Mouse (Mus musculus): ENCODE data around the gene Vamp2.

DNA sequence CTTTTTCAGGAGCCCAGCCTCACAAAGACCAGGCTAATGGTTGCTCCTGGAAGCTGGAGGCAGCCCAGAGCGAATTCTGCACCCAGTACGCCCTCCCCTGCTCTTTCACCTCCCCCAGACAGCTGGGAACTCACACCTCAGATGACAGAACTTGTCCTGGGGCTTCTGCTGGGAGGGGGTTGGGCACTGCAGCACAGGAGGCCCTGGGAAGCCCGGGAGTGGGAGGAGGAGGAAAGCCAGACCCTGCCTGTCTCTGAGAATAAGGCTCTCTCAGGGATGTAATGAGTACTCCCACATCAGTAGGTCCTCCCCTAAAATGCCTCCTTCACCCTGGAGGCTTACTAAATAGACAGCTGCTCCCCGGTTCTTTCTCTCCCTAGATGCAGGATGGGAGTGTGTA lies 1.2 kb upstream of the Vamp2 start:
- TF ChIP-seq CTCF (conservative IDR thresholded peaks at IDR 0.05; ENCODE audit: low read length): no peak
- no peak for TF ChIP-seq POU5F1 (IDR thresholded peaks at IDR 0.05; ENCODE audit: borderline replicate concordance, low read length)
